Mouse (Mus musculus) brain, embryonic 14.5 days (tissue): ENCODE results near the gene Fnbp4.

ENCODE experiments used
- CTCF ChIP-seq: fragments of 200-500 bp; IDR thresholded peaks from 2 replicates; pipeline ENCODE4 v1.5.1; 2012; ENCODE audit warnings: inconsistent platforms, mild to moderate bottlenecking, moderate library complexity, borderline replicate concordance; ENCODE audit not compliant: insufficient read depth, insufficient read length; ENCODE audit errors: extremely low read depth
- POLR2A ChIP-seq: fragments of 200-500 bp; IDR thresholded peaks from 2 replicates; pipeline ENCODE4 v1.6.1; 2012; ENCODE audit warnings: mild to moderate bottlenecking, inconsistent platforms, borderline replicate concordance; ENCODE audit not compliant: poor library complexity, insufficient read depth, insufficient read length, severe bottlenecking; ENCODE audit errors: extremely low read depth

DNA sequence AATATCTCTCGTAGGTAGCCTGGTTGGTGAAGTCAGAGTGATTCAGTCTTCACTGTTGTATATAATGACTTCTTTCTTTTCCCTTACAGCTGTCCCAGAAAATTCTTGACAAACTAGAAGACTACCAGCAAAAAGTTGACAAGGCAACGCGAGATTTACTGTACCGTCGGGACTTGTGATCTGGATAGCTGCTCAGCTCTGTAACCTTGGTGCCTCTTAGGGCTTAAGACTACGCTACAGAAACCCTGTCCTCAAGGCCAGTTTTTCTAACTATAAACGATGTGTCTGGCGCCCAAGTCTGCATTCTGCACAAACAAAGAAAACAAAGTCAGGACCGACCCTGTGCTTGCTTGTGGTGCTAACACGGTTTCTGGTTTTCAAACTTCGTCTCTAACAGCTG is 9.8 kb upstream of the Fnbp4 start:
- TF ChIP-seq POLR2A, result no peak
- no peak for TF ChIP-seq CTCF
